Mouse (Mus musculus): ENCODE data around the gene Ell. TPM values are rescaled to one million over a fixed set of nuclear protein-coding genes. Genes with fewer than 3 reads are reported as not detected.

Ell gene
- polyA plus RNA-seq, 1 experiment from 2014 or later, result 9.5 TPM

DNA sequence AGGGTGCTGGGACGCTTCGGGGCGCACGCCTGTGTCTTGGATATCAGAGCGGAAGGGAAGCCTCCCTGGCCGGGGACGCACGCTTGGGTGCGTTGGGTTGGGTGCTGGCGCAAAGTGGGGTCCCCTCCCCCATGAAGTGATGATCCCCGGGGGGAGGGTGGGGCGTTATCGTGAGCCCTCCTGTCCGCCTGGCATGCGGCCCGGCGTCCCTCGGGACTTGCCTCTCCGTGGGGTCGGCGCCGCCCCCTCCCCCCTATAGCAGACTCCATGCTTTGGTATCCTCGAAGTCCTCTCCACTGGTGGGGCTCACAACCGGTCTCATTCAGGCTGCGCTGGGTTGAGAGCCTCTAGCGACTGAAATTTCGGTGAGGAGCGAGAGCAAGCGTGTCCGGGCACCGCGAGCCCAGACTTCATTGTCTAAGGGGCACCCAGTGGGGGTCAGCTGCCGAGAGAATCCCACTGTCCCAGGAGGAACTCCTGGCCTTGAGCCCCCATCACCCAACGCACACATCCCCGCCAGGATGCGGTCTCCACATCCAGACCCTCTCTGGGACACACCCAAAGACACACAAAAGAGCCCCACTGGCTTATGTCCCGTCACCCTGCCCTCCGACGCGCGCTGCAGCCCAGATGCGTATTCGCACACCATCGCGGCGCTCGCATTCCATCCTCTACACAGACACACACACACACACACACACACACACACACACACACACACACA is 45.4 kb upstream of the Ell start:
- H3K4me2 ChIP-seq (ENCODE audit: low read depth, low read length), result no peak overlapping the region
- H3K27ac ChIP-seq (ENCODE audit: low read depth), result no peak overlapping the region
- ATAC-seq (no peak), DNase-seq (no peak)
- H3K9me3 ChIP-seq (ENCODE audit: low read length), result no peaks in the 10 kb centered on the region
- no peak overlapping the region for H3K9ac ChIP-seq (replicated peaks)
- no peaks in the 10 kb centered on the region for H3K36me3 ChIP-seq (replicated peaks; ENCODE audit: insufficient read depth, low read length)
- H3K4me3 ChIP-seq (ENCODE audit: low read depth, low read length), result peak overlapping the region; percentile 32; the same call in 1 of the 2 replicates
- no peak for TF ChIP-seq CTCF (IDR thresholded peaks at IDR 0.05; ENCODE audit: low read depth)
- no peak for TF ChIP-seq EP300 (IDR thresholded peaks at IDR 0.05; ENCODE audit: low read depth)
- H3K27me3 ChIP-seq (ENCODE audit: insufficient read depth, low read length), result peaks cover 98% of the 10 kb centered on the region
- H3K4me1 ChIP-seq (ENCODE audit: insufficient read depth), result peaks cover 12% of the 10 kb centered on the region
- 1% methylated on average over 37 of the region's 47 CpGs for WGBS (ENCODE audit: insufficient replicate concordance)

DNA sequence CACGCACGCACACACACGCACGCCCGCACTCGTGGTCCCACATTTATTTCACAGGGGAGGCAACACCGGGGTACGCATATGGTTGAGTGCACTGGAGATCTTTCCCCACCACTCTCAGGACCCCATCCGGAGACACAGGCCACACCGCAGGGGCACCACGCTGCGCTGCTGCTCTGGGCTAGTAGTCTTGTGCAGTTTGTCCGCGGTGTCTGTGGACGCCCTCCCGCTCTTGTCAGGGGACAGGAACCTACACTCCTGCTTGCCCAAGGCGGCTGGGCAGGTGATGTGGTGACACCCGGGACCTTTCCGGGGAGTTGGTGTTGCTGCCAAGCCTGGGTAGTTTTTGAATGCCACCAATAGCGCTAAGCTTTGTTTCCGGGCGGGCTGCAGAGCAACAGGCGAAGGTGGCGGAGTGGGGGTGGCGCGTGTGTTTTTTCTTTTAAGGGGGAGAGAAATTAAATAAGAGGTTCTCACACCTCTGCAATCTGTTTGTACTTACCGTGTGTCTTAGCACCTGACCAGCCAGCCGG is 44.8 kb upstream of the Ell start:
- Histone ChIP-seq H3K9me3 (ENCODE audit: low read length) (no peaks in the 10 kb centered on the region), H3K27me3 (ENCODE audit: insufficient read depth, low read length) (peaks cover 94% of the 10 kb centered on the region), H3K9ac (replicated peaks) (no peak overlapping the region), H3K27ac (ENCODE audit: low read depth) (no peak overlapping the region), H3K4me1 (ENCODE audit: insufficient read depth) (peaks cover 7% of the 10 kb centered on the region), H3K4me2 (ENCODE audit: low read depth, low read length) (no peak overlapping the region), H3K36me3 (replicated peaks; ENCODE audit: insufficient read depth, low read length) (no peaks in the 10 kb centered on the region), H3K4me3 (ENCODE audit: low read depth, low read length) (no peak overlapping the region)
- no peak for TF ChIP-seq EP300 (IDR thresholded peaks at IDR 0.05; ENCODE audit: low read depth)
- 5% methylated on average over 24 of the region's 28 CpGs for WGBS (ENCODE audit: insufficient replicate concordance)
- no peak for DNase-seq
- ATAC-seq, result no peak

DNA sequence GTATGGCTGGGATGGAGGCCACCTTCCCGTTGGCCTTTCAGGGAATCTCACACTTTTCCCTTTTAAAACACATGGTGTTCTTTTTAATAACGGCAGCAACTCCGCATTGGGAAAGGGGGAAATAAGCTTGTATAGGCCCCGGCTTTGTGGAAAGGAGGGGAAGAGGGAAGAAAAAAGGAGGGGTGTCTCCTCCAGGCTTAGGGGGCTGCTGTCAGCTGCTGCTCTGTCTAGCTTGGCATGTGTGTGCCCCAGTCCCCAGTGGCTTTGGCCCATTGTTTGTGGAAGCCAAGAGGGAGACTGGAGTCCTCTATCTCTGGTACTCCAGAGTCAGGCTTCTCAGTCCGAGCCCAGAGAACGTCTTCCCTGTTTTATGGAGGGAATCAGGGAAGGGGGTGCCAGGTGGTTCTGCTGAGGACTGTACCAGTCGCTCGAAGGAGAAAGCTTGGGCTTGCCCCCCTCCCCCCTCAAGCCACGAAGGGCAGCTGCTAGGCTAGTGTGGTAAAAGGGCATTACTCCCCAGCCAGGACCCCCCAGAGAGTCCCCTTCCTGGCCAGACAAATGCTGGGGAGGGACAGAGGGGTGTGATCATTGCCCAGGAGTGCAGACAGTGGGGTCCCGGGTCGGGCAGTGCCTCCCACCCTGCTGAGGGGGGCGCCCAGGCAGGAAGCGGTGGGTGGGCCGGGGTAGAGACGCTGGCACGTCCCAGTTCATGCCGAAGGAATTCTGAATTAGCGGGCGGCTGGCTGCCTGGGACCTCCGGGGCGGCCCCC is 44.1 kb upstream of the Ell start:
- no peaks in the 10 kb centered on the region for H3K36me3 ChIP-seq (replicated peaks; ENCODE audit: insufficient read depth, low read length)
- WGBS (ENCODE audit: insufficient replicate concordance), result 3% methylated on average over 21 of the region's 21 CpGs
- no peaks in the 10 kb centered on the region for H3K9me3 ChIP-seq (ENCODE audit: low read length)
- H3K27me3 ChIP-seq (ENCODE audit: insufficient read depth, low read length), result peaks cover 89% of the 10 kb centered on the region
- DNase-seq (no peak), ATAC-seq (no peak)
- H3K9ac ChIP-seq (replicated peaks), result no peak overlapping the region
- no peak for TF ChIP-seq EP300 (IDR thresholded peaks at IDR 0.05; ENCODE audit: low read depth)
- TF ChIP-seq CTCF (IDR thresholded peaks at IDR 0.05; ENCODE audit: low read depth), result no peak
- H3K4me2 ChIP-seq (ENCODE audit: low read depth, low read length), result no peak overlapping the region
- no peak overlapping the region for H3K27ac ChIP-seq (ENCODE audit: low read depth)
- no peak overlapping the region for H3K4me3 ChIP-seq (ENCODE audit: low read depth, low read length)
- H3K4me1 ChIP-seq (ENCODE audit: insufficient read depth), result peaks cover 10% of the 10 kb centered on the region; the same call in 1 of the 2 replicates

DNA sequence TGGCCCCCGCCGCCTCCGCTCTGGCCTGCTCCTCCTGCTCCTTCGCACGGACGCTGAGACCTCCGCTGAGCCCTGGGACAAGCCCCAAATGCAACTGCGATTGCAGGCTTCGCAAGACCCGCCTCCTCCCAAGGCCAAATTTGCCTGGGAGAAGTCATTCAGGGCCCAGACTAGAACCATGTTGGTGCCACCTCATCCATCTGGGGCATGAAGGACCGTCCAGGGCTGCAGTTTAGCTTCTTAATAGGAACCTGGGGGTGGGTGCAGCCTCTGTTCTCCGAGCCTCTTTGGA is 43.5 kb upstream of the Ell start:
- no peak overlapping the region for H3K4me2 ChIP-seq (ENCODE audit: low read depth, low read length)
- H3K27me3 ChIP-seq (ENCODE audit: insufficient read depth, low read length), result peaks cover 88% of the 10 kb centered on the region
- no peak overlapping the region for H3K27ac ChIP-seq (ENCODE audit: low read depth)
- no peak overlapping the region for H3K4me3 ChIP-seq (ENCODE audit: low read depth, low read length)
- H3K36me3 ChIP-seq (replicated peaks; ENCODE audit: insufficient read depth, low read length), result no peaks in the 10 kb centered on the region
- peaks cover 15% of the 10 kb centered on the region for H3K4me1 ChIP-seq (ENCODE audit: insufficient read depth)
- WGBS (ENCODE audit: insufficient replicate concordance), result 9% methylated on average over 12 of the region's 12 CpGs
- TF ChIP-seq CTCF (IDR thresholded peaks at IDR 0.05; ENCODE audit: low read depth) (no peak), EP300 (IDR thresholded peaks at IDR 0.05; ENCODE audit: low read depth) (no peak)
- DNase-seq (no peak), ATAC-seq (no peak)
- no peak overlapping the region for H3K9ac ChIP-seq (replicated peaks)
- H3K9me3 ChIP-seq (ENCODE audit: low read length), result no peaks in the 10 kb centered on the region

DNA sequence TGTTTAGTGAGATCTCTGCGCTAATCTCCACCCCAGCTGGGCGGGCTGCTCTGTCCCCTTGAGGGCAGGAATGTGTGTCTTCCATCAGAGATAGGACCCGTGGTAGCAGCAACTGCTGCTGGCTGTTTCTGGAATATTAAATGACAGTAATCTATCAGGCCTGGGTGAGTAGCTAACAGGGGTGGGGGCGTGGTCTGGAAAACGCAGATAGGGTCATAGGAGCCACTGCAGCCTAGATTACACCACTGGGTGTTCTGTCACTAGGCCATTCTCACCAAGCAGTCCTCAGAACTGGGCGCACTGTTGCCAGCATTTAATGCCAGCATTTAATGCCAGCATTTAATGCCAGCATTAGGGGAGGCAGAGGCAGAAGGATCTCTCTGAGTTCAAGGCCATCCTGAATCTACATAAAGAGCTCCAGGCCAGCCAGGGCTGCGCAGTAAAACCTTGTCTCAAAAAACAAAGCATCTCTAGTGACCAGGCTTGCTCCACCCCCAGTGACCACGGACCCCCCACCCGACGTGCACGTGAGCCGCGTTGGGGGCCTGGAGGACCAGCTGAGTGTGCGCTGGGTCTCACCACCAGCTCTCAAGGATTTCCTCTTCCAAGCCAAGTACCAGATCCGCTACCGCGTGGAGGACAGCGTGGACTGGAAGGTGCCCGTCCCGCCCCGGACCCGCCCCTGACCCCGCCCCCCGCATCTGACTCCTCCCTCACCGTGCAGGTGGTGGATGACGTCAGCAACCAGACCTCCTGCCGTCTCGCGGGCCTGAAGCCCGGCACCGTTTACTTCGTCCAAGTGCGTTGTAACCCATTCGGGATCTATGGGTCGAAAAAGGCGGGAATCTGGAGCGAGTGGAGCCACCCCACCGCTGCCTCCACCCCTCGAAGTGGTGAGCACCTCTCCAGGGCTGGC is 38.6 kb upstream of the Ell start:
- Histone ChIP-seq H3K9me3 (ENCODE audit: low read length) (no peaks in the 10 kb centered on the region), H3K4me1 (ENCODE audit: insufficient read depth) (peaks cover 26% of the 10 kb centered on the region), H3K4me3 (ENCODE audit: low read depth, low read length) (peak overlapping the region; percentile 24), H3K27me3 (ENCODE audit: insufficient read depth, low read length) (peaks cover 61% of the 10 kb centered on the region), H3K27ac (ENCODE audit: low read depth) (no peak overlapping the region; the same call in 1 of the 2 replicates), H3K9ac (replicated peaks) (peak overlapping the region; percentile 45), H3K36me3 (replicated peaks; ENCODE audit: insufficient read depth, low read length) (no peaks in the 10 kb centered on the region), H3K4me2 (ENCODE audit: low read depth, low read length) (peak overlapping the region; percentile 67)
- WGBS (ENCODE audit: insufficient replicate concordance), result 12% methylated on average over 37 of the region's 39 CpGs
- ATAC-seq (peak; percentile 59), DNase-seq (peak; percentile 74)
- TF ChIP-seq EP300 (IDR thresholded peaks at IDR 0.05; ENCODE audit: low read depth) (peak; percentile 45; the same call in 1 of the 2 replicates), CTCF (IDR thresholded peaks at IDR 0.05; ENCODE audit: low read depth) (no peak)

All from liver, postnatal 0 days (tissue).